ENCODE assay signal across 29 mouse cellular contexts in the genomic region with DNA sequence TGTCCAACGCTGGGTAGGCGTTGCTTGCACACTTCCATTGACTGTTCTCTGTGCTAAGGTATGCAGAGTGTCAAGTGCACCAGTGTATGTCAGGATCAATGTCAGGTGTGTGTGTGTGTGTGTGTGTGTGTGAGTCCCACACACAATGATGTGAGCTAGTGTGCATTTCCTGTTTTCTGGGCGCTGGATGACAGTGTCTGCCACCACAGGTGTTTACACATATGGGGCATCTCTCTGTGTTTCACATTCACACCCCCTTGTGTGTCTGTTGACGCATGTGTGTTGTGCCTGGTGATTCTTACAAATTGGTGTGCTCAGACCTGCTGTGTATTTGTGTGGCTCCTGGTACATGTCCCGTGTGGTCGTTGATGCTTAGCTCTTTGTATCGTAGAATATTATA. TPM values are rescaled to one million over a fixed set of nuclear protein-coding genes. Genes with fewer than 3 reads are reported as not detected.
DNase-seq lines count a peak whose midpoint lies in the region; ATAC-seq lines count a peak whose summit lies in the region.
"Had no signal": no experiment of that assay in that cellular context is flagged by ENCODE, and none has a peak within 500 bp of the region (broad histone marks: within the 10 kb centered on the region; RNA-seq: fewer than 3 reads in every experiment).

No protein-coding gene starts in this region.

- H3K36me3 ChIP-seq in liver, embryonic 15.5 days (replicated peaks) = peaks cover 8% of the 10 kb centered on the region
- H3K36me3 ChIP-seq: embryonic facial prominence, embryonic 13.5 days; hindbrain, embryonic 12.5 days had no signal

- 0 out of 2 replicates have a peak, but pooled peaks cover 4% of the 10 kb centered on the region for H3K27me3 ChIP-seq in liver, embryonic 15.5 days
- H3K27me3 ChIP-seq: embryonic facial prominence, embryonic 13.5 days had no signal

- no peak for ATAC-seq in liver, embryonic 15.5 days (ENCODE audit: insufficient read depth)
- ATAC-seq: forebrain, postnatal 0 days had no signal

- peak overlapping the region; percentile 92 for H3K4me2 ChIP-seq in liver, embryonic 15.5 days
- H3K4me2 ChIP-seq: embryonic facial prominence, embryonic 13.5 days; hindbrain, embryonic 12.5 days had no signal

- intact Hi-C loops in heart, postnatal 36 days (cut with DNase I) = no loop called here

- H3K4me3 ChIP-seq in liver, embryonic 15.5 days (replicated peaks) = no peak overlapping the region; the same call in 1 of the 2 replicates
- H3K4me3 ChIP-seq: embryonic facial prominence, embryonic 13.5 days; hindbrain, embryonic 12.5 days had no signal

- H3K27ac ChIP-seq in liver, embryonic 15.5 days (replicated peaks) = peak overlapping the region; percentile 98
- H3K27ac ChIP-seq: embryonic facial prominence, embryonic 13.5 days; hindbrain, embryonic 12.5 days had no signal

- peak; percentile 0 for DNase-seq in adrenal gland, postnatal 14 days
- DNase-seq in adrenal gland, postnatal 36 days = no peak
- DNase-seq in CD4-positive helper T cell, adult 2 months (ENCODE audit: low read depth, low spot score) = peak; percentile 62
- DNase-seq in thymus, postnatal 14 days = peak; percentile 59
- DNase-seq in heart, postnatal 36 days = no peak
- no peak for DNase-seq in cerebellum, postnatal 36 days
- no peak for DNase-seq in lung, postnatal 36 days
- DNase-seq: adrenal gland, postnatal 10 days; cerebellum, adult 11 months; cerebellum, postnatal 10 days; forebrain, postnatal 0 days; heart, postnatal 10 days; kidney, adult 2 months; kidney, postnatal 10 days; lung, postnatal 14 days; right cerebral cortex, adult 18-20 months had no signal

- H3K9ac ChIP-seq in liver, embryonic 15.5 days = peak overlapping the region; percentile 100
- H3K9ac ChIP-seq: embryonic facial prominence, embryonic 13.5 days; forebrain, postnatal 0 days; hindbrain, embryonic 12.5 days had no signal

- WGBS in liver, embryonic 15.5 days (ENCODE audit: insufficient replicate concordance) = 80% methylated on average over 7 of the region's 7 CpGs

- H3K9me3 ChIP-seq in liver, embryonic 15.5 days (replicated peaks) = no peaks in the 10 kb centered on the region
- H3K9me3 ChIP-seq: embryonic facial prominence, embryonic 13.5 days; hindbrain, embryonic 12.5 days; megakaryocyte, embryonic 14.5 days had no signal

- H3K4me1 ChIP-seq in liver, embryonic 15.5 days (replicated peaks) = peaks cover 80% of the 10 kb centered on the region

RNA-seq across cellular contexts. Expression of a gene that starts 1.1 kb away (rescaled TPM):
- 4.9 and 7.3 TPM in 2 replicates for total RNA-seq in adrenal gland, postnatal 14 days (2021)
- total RNA-seq in adrenal gland, postnatal 36 days (2021) = 1 to 10 TPM in 1 of 2 experiments, under 1 TPM in 1; 0.79 to 1.3 TPM
- polyA plus RNA-seq in liver, embryonic 15.5 days (2015; fragmentation: Nextera tagmentation; extraction: Ambion mirVana) = 127 and 144 TPM in 2 replicates
- under 1 TPM; 0.42 to 0.62 TPM for total RNA-seq in heart, postnatal 36 days (2021)

RNA-seq across cellular contexts. Expression of a gene that starts 19.9 kb away (rescaled TPM):
- total RNA-seq in adrenal gland, postnatal 14 days (2021) = not detected in 2 replicates
- not detected for total RNA-seq in adrenal gland, postnatal 36 days (2021)
- not detected in 2 replicates for polyA plus RNA-seq in liver, embryonic 15.5 days (2015; fragmentation: Nextera tagmentation; extraction: Ambion mirVana)
- not detected for total RNA-seq in heart, postnatal 36 days (2021)
- total RNA-seq: adrenal gland, postnatal 10 days; forebrain, postnatal 0 days; granulocyte monocyte progenitor cell, adult 5-6 weeks; heart, postnatal 10 days; layer of hippocampus, adult 8-10 months; left cerebral cortex, postnatal 36 days; liver, adult 2 months had no signal
- polyA plus RNA-seq: forebrain, postnatal 0 days; heart, embryonic 11.5 days; hindbrain, embryonic 12.5 days; inflammation-experienced regulatory T-cells, adult 6 months; kidney, adult 2 months; liver, adult 2 months; midbrain, postnatal 0 days; neural tube, embryonic 11.5 days; stomach, embryonic 14.5 days had no signal

RNA-seq across cellular contexts. Expression of a gene that starts 30.5 kb away (rescaled TPM):
- total RNA-seq in adrenal gland, postnatal 14 days (2021) = 17.3 and 26.7 TPM in 2 replicates
- total RNA-seq in adrenal gland, postnatal 36 days (2021) = 10 to 100 TPM; 17.8 to 21.1 TPM
- polyA plus RNA-seq in liver, embryonic 15.5 days (2015; fragmentation: Nextera tagmentation; extraction: Ambion mirVana) = 14.8 and 15.9 TPM in 2 replicates
- 1 to 10 TPM; 7.1 to 9.6 TPM for total RNA-seq in heart, postnatal 36 days (2021)

RNA-seq across cellular contexts. Expression of a gene that starts 35.2 kb away (rescaled TPM):
- total RNA-seq in adrenal gland, postnatal 14 days (2021) = not detected in 2 replicates
- under 1 TPM; 0.36 to 0.56 TPM for total RNA-seq in adrenal gland, postnatal 36 days (2021)
- polyA plus RNA-seq in liver, embryonic 15.5 days (2015; fragmentation: Nextera tagmentation; extraction: Ambion mirVana) = not detected in 2 replicates
- not detected for total RNA-seq in heart, postnatal 36 days (2021)
- total RNA-seq: forebrain, postnatal 0 days; granulocyte monocyte progenitor cell, adult 5-6 weeks; layer of hippocampus, adult 8-10 months; left cerebral cortex, postnatal 36 days; liver, adult 2 months; midbrain, postnatal 0 days had no signal
- polyA plus RNA-seq: forebrain, postnatal 0 days; heart, embryonic 11.5 days; hindbrain, embryonic 12.5 days; inflammation-experienced regulatory T-cells, adult 6 months; liver, adult 2 months; neural tube, embryonic 11.5 days had no signal

RNA-seq across cellular contexts. Expression of a gene that starts 52.5 kb away (rescaled TPM):
- total RNA-seq in adrenal gland, postnatal 14 days (2021) = 3.8 and 5.4 TPM in 2 replicates
- total RNA-seq in adrenal gland, postnatal 36 days (2021) = 1 to 10 TPM; 3.1 to 4.0 TPM
- polyA plus RNA-seq in liver, embryonic 15.5 days (2015; fragmentation: Nextera tagmentation; extraction: Ambion mirVana) = 1.7 TPM in 2 replicates
- total RNA-seq in heart, postnatal 36 days (2021) = 1 to 10 TPM; 1.7 to 2.5 TPM

Comparison
In these comparisons a context has a peak if more than half of its experiments do, and no peak if none do; other contexts are left out.
1. DNase-seq: peak in adrenal gland, postnatal 14 days (single experiment), CD4-positive helper T cell, adult 2 months (single experiment) and thymus, postnatal 14 days (single experiment); none in adrenal gland, postnatal 36 days (0 of 2), heart, postnatal 36 days (0 of 2), cerebellum, postnatal 36 days (0 of 2) and lung, postnatal 36 days (single experiment).